Mouse (Mus musculus): ENCODE data around the gene Ttll12. TPM values are rescaled to one million over a fixed set of nuclear protein-coding genes. Genes with fewer than 3 reads are reported as not detected.

Gene Ttll12
- total RNA-seq (2021): 10 to 100 TPM; 11.6 to 12.8 TPM

DNA sequence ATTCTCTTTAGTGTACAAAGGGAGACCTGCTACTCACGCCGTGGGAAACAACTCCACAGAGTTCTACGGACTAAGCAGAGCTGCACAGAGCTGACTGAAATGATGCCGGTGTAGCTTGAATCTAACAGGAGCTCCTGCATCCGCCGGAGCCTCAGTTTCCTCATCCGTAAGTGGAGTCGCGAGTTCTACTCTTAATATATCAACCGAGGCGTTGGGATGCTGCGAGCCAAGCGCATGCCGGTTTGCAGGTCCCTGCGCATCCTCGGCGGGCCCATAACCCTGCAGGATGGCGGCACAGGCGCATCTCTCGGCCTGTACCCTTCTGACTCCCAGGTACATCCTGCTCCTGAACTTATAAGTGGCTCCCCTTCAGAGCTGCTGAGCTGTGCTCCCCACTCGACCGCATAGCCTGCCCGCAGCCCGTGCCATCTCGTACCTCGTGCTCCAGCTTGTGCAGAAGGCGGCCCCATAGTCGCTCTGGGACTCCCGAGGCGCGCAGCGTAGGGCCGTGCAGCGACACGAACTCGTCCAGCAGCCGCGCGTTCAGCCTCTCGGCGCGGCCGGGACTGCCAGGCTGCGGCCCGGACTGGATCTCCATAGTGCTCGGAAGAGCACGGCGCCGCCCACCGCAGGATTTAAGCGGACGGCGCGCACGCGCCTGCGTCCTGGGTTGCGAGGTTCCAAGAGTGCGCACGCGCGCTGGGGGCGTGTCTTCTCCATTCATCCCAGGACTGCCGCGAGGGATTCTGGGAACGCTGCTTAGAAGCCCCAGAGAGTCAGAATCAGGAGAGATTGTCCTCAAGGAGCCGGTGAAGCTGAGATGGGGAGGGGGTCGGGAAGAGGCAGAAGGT, at the start of gene Ttll12:
Gene Ttll12, minus strand, starts transcription at position 645 of the 851 bp plus-strand sequence.
- DNase-seq: peak; percentile 93

DNA sequence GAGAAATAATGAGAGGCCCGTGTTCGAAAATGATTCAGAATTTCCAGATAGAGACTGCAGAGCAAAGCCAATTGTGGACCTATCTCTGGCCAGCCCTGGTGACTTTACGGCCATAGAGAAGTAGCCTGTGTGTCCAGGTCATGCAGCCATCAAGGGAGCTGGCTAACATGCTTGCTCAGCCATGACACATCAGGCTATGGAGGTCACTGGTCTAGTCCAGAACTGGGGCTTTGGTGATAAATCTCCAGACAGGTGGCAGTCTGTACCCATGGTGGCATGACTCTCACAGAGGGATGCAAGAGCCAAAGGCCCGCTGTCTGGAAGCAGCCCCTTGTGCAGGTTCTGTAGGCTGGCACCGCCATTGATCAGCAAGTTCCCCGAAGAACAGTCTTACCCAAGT, 47.6 kb upstream of the Ttll12 start:
- DNase-seq: no peak

DNA sequence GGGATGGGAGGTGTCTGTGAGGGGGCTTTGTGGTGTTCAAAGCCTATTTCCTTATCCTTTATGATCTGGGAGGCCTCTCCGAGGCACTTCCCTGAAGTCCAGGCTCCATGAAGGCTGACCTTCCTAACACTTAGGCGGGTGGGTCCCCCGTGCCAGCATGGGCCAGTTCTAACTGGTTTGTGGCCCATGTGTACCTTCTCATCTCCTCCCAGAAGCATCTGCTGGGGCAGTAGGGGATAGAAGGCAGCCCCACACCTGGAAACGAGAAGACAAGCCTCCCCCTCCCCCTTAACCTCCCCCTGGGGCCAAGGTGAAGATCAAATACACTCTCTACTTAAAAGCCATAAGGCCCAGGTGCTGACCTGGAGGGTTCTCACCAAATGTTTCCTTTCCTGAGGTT, 45.3 kb upstream of the Ttll12 start:
- no peak for DNase-seq

DNA sequence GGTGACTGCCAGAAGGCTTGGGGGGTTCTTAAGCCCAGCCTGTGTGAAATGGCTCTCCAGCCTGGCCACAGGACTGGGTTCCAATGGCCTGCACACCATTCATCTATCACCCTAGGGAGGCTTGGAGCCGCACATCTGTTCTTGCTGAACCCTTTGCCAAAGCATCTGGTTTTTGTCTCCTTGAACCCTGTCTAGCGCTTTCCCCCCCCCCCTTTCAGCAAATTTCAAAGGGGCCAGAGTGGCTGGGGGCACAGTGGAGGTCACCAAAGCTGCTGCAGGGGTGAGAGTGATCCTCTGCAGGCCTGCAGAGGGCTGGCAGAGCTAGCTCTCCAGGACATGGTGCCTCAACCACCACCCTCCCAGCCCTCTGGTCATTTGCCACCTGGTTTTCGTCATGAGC, 44.2 kb upstream of the Ttll12 start:
- DNase-seq: no peak

DNA sequence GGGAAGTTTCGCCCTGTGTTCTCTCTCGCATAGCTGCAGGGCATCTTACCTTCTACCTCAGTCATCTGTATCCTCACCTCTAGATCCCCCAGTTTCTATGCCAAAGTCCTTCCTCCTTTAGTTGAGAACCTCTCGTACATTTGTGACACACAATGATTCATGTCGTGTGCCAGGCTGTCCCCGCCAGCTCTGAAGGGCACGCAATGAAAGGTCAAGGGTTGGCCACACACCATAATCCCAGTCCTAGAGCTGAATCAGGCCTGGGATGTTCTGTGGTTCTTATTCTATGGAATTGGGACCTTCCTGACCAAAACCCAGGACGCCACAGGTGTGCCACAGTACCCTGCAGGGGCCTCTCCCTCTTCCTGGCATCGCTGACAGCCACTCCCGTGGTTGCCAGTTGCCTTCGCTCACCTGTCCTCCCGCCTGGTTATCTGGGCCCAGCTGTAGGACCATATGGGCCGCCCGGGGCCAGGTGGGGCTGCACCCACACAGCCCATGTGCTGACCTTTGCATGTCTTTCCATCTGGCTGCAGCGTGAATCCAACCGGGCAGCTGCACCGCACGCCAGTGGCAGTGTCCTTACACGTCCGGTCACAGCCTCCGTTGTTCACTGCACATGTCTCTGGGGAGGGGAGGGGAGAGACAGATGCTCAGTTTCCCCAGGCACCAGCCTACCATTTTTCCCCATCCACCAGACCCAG, 43.4 kb upstream of the Ttll12 start:
- DNase-seq: no peak

DNA sequence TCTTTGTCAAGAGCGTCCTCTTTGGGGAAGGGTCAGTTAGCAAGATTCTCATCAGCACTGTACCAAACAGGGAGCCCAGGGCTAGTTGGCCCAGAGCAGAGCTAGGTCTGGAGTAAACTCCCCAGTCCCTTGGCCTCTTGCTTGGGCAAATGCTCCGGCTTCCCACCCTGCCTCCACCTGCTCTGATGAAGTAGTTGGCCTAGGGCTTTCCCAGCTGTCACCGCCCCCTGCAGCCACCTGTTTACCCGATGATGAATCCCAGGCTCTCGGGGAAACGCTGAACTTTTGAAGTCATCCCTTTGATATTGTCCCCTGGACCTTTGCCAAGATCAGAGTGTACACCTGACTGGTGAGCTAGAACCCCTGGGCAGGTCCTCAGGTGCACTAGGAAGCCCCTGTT, 41.8 kb upstream of the Ttll12 start:
- no peak for DNase-seq

DNA sequence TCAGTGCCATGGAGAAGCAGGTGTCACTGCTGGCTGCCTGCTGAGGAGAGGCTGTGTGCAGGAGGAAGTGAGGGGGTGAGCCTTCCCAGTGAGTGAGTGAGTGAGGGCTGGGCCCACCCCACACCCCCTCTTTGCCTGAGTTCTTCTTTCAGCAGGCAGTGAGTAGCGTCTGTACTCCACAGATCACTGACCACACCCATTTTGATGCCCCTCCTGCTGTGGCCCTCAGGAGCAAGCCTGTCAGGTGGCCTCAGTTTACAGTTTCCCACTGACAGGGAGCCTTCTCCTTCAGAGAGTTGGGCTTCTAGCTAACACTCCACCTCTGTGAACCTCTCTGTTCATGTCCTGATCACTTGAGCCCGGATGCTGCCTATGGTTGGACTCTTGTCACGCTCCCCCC, 40.3 kb upstream of the Ttll12 start:
- no peak for DNase-seq

DNA sequence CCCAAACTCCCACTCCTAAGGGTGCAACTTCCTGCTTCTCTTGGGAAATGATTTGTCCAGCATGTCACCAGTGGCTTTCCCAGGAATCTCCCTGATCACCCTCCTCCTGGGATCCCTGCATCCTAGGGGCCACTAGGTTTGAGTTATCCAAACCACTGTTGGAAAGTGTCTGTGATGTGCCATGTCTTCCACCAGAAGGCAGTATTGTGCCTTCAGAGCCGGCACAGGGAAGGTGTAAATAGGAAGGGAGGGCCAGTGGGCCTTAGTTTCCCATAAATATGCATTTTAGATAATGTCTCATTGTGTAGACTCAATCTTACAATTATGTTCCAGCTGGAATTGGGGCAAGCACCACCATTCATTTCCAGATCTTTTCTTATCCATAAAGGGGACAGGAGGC, 39.1 kb upstream of the Ttll12 start:
- no peak for DNase-seq

DNA sequence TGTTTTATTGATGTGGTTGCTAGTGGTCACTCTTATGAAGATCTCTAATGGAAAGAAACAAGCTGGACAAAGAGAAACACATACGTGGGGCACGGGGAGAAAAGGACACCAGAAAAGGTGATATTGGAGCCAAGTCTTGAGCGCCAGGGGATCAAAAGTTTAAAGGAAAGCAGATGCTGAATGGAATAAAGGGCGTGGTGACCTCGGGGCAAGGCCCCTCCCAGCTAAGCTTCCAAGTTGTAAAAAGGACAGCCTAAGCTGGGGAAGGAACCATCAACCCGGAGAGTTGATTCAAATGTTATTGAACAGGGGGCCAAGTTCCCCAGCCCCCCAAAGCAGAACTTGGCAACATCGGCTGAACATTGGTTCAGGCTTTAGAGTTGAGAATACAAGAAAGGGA, 36.1 kb upstream of the Ttll12 start:
- no peak for DNase-seq

DNA sequence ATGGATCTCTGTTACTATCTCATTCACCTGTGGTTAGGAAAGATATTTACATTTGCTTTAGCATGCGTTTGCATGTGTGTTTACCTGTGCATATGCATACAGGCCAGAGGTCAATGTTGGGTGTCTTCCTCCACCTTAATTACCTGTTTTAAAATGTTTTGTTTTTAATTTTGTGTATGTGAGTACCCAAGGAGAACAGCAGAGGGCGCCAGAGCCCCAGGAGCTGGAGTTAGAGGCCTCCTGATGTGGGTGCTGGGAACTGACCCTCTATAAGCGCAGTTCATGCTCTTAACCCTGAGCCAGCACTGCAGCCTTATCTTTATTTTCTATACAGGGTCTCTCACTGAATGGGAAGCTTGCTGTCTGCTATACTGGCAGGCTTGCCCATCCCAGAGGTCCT, 34.8 kb upstream of the Ttll12 start:
- DNase-seq: no peak

DNA sequence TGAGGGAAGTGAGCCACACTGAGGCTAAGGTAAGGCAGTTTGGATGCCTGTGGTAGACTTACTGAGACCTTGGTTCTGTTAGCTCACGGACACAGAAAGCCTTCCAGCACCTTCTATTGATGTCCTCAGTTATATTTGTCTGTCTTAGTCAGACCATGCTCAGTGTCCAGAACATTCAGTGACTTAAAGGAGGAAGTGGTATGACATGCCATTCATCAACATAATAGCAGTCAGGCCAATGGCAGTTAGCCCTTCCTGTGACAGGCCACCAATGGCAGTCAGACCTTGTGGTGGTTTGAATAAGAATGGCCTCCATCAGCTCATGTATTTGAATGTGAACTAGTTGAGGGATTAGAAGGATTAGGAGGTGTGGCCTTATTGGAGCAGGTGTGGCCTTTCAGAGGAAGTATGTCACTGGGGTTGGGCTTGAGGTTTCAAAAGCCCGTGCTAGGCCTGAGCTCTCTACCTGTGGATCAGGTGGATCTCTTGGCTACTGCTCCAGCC, 31.2 kb upstream of the Ttll12 start:
- DNase-seq: no peak

DNA sequence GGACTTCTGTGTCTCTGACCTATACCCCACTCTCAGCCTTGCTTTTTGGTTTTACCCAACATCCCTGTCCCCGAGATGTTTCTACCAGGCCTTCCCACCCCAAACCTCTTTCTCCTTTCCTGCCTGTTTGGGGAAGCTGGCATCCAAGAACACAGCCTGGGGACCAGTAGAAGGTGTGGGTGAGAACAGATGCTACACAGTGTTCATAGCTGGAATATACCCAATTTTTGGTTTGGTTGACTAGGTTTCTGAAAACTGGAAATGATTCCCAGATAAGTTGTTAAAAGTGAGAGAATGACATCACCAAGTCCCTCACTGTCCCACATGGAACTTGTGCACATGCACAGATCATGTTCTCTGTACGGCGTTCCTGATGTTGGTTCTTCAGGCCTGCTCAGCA, 20.3 kb upstream of the Ttll12 start:
- DNase-seq: peak; percentile 37 to 48

DNA sequence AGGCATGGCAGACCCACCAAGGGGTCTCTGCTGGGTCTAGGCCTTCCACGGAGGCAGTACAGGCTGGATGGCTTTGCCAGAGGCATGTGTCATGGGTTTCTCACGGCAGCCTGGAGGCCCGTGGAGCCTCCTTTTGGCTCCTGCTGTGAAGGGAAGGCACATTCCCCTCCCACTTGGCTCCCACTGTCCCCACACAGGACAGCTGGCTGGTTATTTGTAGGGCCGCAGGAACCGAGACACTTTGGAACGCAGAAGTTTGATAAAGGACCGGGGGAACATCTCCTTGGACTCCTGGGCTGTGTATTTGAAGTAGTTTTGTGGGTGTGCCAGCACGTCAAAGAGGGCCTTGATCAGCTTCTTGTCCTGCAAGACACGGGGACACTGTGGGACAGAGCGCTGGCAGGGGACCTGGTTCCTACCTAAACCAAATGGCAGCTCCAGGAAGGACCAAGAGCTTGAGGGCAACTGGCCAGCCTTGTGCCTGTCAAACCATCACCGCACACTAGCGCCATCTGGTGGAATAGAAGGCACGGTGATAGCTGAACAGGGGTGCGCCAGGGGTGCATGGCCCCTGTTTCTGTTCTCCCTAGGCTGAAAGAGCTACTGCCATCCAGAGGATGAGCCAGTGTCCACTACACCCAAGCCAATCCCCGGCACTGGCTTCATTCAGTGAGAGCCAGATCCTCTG, 12.3 kb upstream of the Ttll12 start:
- DNase-seq: peak; percentile 37 to 38

DNA sequence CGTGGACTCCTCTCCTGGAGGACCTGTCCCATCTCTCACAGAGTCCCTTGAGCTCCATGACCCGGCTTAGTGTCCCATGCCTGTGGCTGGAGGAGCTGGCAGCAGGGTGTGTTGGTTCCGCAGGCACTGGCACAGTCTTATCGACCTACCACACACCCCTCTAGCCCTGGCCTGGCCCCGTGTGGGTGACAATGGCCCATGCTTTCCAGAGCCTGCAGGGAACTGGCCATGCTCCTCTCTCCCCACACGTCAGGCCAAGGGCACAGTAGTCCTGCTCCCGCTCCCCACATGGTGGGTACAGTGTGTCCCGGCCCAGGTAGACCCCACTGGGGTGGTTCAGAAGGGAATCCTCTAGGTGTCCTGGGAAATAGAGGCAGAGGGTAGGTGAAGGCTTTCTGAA, 11.7 kb upstream of the Ttll12 start:
- no peak for DNase-seq

DNA sequence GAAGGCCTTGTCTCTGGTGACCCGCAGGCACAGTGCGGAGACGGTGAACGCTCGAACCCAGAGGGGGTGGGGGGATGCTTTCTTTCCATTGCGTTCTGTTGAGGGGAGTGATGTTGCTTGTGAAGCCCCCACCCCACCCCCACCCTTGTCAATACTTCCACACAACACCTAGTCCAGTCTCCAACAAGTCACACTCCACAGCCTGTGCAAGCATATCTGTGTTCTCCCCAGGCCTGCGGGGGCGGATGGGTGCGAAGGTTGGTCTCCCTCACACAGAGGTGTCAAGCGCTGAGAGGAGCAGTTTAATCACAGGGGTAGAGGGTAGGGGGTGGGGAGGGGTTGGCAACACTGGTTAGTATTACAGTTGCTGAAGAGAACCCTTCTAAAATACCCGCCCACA, 11.3 kb upstream of the Ttll12 start:
- no peak for DNase-seq

DNA sequence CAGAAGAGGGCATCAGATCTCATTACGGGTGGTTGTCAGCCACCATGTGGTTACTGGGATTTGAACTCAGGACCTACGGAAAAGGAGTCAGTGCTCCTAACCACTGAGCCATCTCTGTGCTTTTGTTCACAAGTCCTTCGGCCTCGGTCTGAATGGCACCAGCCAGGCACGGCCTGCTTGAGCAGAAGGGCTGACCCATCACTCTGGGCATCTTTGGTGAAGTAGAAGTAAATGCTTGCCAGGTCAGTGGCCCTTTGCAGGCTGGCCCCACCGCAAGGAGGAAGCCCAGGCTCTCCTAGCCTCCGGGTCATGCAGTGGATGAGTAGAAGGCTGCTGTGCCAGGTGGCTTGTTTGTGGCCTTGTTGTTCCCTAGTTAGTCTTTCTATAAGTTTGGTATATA, 8.5 kb upstream of the Ttll12 start:
- no peak for DNase-seq

DNA sequence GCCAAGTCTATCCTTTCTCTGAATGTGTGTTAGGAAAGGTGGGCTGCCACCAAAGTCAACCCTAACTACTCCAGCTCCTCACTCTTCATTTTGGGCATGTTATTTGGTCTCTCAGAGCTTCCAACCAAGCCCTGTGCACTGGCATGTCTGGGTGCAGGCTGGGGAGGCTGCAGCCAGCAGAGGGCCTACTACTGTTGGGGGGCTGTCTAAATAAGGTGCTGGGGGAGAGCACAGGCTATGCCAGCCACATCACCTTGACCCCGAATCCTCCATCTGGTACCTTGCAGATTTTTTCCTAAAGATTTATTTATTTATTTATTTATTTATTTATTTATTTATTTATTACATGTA, 8.1 kb upstream of the Ttll12 start:
- DNase-seq: no peak

DNA sequence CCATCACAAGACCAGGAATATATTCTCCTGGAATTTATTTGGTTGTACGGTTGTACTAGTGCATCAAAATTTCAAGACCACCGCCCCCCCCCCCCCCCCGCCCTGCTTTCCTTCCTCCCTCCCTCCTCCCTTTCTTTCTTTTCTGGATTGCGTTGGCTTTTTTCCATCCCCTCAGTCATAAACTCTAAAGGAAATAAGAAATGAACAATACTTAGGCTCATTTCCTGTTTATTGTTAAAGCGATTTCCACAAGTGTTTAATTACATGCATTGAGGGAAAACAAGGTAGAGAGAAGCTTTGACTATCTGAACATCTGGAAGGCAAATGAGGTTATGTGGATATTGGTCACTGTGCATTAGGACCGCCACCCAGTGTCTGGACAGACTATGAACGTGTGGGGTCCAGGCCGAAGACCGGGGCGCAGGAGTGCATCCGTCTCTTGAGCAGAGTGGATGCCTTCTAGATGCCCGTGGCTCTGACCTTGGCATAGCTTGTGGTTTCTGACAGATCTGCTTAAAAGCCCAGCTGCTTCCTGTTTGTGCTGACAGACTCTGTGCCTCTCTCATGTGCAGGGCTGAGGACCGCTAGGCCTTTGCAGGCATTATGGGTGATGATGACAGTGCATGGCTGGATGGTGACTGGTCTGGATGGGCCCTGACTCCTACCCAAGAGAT, 7.6 kb upstream of the Ttll12 start:
- DNase-seq: no peak

DNA sequence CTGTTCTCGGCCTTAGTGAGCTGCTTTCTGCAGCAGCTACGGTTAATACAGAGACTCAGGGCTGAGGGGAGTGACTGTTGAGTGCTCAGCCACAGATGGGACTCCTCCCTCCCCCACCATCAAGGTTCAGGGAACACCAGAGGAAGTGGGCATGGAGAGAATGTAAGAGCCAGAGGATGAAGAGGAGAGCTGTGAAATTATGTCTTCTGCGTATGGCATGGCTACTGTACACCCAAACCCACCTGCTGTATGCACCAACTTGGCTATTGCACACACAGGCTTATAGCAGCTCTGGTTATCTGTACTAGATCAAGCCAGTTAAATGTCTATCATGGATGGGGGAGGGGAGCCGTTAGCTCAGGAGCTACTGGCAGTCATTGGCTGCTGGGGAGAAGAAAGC, 6.2 kb upstream of the Ttll12 start:
- no peak for DNase-seq

DNA sequence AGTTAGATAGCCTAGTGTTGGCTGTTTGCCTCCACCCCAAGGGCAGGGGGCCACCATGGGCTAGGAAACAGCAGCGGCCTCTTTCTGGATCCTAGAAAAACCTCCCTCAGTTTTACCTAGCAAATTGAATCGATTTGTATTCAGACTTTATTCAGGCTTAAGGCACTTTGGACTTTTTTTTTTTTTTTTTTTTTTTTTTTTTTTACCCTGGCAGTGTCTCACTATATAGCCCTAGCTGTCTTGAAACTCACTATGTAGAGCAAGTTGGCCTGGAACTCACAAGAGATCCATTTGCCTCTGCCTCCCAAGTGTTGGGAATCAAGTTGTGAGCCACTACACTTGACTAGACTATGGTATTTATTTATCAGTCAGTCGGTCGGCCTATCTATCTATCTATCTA, 1.9 kb upstream of the Ttll12 start:
- DNase-seq: no peak

DNA sequence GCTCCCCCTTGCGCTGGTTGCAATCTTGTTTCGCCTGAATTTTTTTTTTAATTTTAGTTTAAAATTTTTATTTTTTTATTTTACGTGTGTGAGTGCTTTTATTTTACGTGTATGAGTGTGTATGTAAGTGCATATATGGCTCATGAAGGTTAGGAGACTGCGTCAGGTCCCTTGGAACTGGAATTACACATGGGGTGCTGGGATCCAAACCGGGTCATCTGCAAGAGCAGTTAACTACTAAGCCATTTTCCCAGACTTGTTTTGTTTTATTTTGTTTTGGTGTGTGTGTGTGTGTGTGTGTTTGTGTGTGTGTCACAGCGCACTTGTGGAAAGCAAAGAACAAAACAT, 381 bp upstream of the Ttll12 start:
- no peak for DNase-seq

DNA sequence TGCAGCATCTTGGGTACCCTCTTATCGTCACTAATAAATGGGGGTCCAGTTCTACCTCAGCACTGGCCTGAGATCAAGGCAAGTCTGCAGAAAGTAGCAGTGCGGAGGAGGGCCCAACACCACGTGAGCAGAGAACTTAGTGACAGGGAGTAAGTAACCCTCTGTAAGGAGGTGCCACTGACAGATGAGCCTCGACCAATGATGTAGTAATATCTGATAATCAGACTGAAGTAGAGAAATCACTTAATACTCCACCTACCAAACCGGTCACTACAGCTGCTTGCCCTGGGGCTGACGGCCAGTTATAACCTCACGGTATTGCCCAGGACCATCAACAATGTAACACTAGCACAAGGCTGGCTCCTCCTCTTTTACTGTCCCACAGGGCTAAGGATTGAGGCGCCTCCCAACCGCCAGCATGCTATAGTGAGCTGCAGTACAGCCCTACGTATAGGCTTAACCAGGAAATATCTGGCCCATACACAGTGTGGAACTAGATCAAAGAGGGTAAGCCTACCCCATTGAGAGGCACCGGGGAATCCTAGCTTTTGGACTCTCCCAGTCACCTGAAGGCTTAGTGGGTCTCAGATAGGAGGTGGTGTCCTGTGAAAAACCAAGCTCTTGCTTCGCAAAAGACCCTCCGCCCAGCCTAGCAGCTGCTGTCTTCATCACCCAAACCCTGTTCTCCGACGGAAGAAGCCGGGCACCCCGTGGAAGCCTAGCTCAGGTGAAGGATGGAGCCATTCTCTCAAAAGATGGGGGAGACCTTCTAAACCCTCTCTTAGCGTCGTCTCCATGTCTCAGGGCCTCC, 1.1 kb downstream of the Ttll12 start:
- no peak for DNase-seq

Measured in layer of hippocampus, postnatal 36 days (tissue).